Mouse (Mus musculus): ENCODE data around the gene Tpx2. TPM values are rescaled to one million over a fixed set of nuclear protein-coding genes. Genes with fewer than 3 reads are reported as not detected.

The Tpx2 gene
- total RNA-seq, 2 experiments from 2014 or later: 39.8 to 53.4 TPM

- ATAC-seq (replicated peaks; ENCODE audit: low FRiP score, poor library complexity, severe bottlenecking): no peak
Observed at GRCm38 (mm10) chr2:152907114-152907943, 59.6 kb downstream of the Tpx2 start.

GRCm38 (mm10) chr2:152909848-152910247, 62.1 kb downstream of the Tpx2 start:
- no peak for ATAC-seq (replicated peaks; ENCODE audit: low FRiP score, poor library complexity, severe bottlenecking)

- ATAC-seq (replicated peaks; ENCODE audit: low FRiP score, poor library complexity, severe bottlenecking): no peak
Observed at GRCm38 (mm10) chr2:152911031-152911430, 63.3 kb downstream of the Tpx2 start, which contains the start of gene Mylk2. Mylk2 (plus strand) TSS chr2:152911352.

- no peak for ATAC-seq (replicated peaks; ENCODE audit: low FRiP score, poor library complexity, severe bottlenecking)
Observed at GRCm38 (mm10) chr2:152911432-152911831, 63.7 kb downstream of the Tpx2 start.

- no peak for ATAC-seq (replicated peaks; ENCODE audit: low FRiP score, poor library complexity, severe bottlenecking)
Observed at GRCm38 (mm10) chr2:152913471-152913870, 65.7 kb downstream of the Tpx2 start.

GRCm38 (mm10) chr2:152914310-152915120, 66.8 kb downstream of the Tpx2 start:
- peak; percentile 75 for ATAC-seq (replicated peaks; ENCODE audit: low FRiP score, poor library complexity, severe bottlenecking)

GRCm38 (mm10) chr2:152915453-152915852, 67.7 kb downstream of the Tpx2 start:
- no peak for ATAC-seq (replicated peaks; ENCODE audit: low FRiP score, poor library complexity, severe bottlenecking)

GRCm38 (mm10) chr2:152916111-152916510, 68.3 kb downstream of the Tpx2 start:
- ATAC-seq (replicated peaks; ENCODE audit: low FRiP score, poor library complexity, severe bottlenecking): no peak

GRCm38 (mm10) chr2:152917671-152918070, 69.9 kb downstream of the Tpx2 start:
- ATAC-seq (replicated peaks; ENCODE audit: low FRiP score, poor library complexity, severe bottlenecking): no peak

- no peak for ATAC-seq (replicated peaks; ENCODE audit: low FRiP score, poor library complexity, severe bottlenecking)
Observed at GRCm38 (mm10) chr2:152922376-152922775, 74.6 kb downstream of the Tpx2 start.

GRCm38 (mm10) chr2:152923621-152924020, 75.9 kb downstream of the Tpx2 start:
- no peak for ATAC-seq (replicated peaks; ENCODE audit: low FRiP score, poor library complexity, severe bottlenecking)

GRCm38 (mm10) chr2:152924128-152924527, 76.4 kb downstream of the Tpx2 start:
- ATAC-seq (replicated peaks; ENCODE audit: low FRiP score, poor library complexity, severe bottlenecking): no peak

GRCm38 (mm10) chr2:152924543-152924942, 76.8 kb downstream of the Tpx2 start:
- ATAC-seq (replicated peaks; ENCODE audit: low FRiP score, poor library complexity, severe bottlenecking): no peak

- no peak for ATAC-seq (replicated peaks; ENCODE audit: low FRiP score, poor library complexity, severe bottlenecking)
Observed at GRCm38 (mm10) chr2:152925189-152925872, 77.6 kb downstream of the Tpx2 start.

GRCm38 (mm10) chr2:152926896-152927295, 79.1 kb downstream of the Tpx2 start:
- no peak for ATAC-seq (replicated peaks; ENCODE audit: low FRiP score, poor library complexity, severe bottlenecking)

GRCm38 (mm10) chr2:152927371-152927770, 79.6 kb downstream of the Tpx2 start:
- ATAC-seq (replicated peaks; ENCODE audit: low FRiP score, poor library complexity, severe bottlenecking): no peak

- no peak for ATAC-seq (replicated peaks; ENCODE audit: low FRiP score, poor library complexity, severe bottlenecking)
Observed at GRCm38 (mm10) chr2:152928219-152928987, 80.6 kb downstream of the Tpx2 start.

GRCm38 (mm10) chr2:152928988-152929370, 81.2 kb downstream of the Tpx2 start:
- no peak for ATAC-seq (replicated peaks; ENCODE audit: low FRiP score, poor library complexity, severe bottlenecking)

- no peak for ATAC-seq (replicated peaks; ENCODE audit: low FRiP score, poor library complexity, severe bottlenecking)
Observed at GRCm38 (mm10) chr2:152930276-152930675, 82.5 kb downstream of the Tpx2 start.
